25 mouse cellular contexts compared by ENCODE assay signal in the genomic region with DNA sequence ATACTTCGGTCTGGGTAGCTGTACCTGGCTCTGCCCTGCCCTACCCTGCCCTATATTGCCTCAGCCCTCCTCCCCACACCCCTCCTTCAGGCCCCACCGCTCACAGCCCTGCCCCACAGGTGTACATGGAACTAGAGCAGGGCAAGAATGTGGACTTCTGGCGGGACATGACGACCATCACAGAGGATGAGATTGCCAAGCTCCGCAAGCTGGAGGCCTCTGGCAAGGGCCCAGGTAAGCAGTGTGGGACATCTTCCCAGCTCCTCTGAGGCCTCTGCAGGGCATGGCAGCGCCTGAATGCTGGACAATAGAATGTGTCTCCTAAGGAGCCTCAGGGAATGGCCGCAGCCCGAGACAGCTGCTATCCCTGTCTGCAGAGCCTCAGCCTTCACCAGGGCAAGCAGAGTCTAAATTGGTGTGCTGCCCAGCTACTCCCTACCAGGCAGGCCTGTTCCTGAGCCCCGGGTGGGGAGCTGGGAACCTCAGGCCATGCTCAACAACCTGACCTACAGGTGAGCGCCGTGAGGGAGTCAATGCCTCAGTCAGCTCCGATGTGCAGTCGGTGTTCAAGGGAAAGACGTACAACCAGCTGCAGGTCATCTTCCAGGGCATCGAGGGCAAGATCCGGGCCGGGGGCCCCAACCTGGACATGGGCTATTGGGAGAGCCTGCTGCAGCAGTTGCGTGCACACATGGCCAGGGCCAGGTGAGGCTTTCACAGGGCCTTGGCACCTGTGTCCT. TPM values are rescaled to one million over a fixed set of nuclear protein-coding genes. Genes with fewer than 3 reads are reported as not detected.
"Had no signal": no experiment of that assay in that cellular context is flagged by ENCODE, and none has a peak within 500 bp of the region (broad histone marks: within the 10 kb centered on the region; RNA-seq: fewer than 3 reads in every experiment).

No protein-coding gene starts in this region.

- H3K4me2 ChIP-seq: limb, embryonic 13.5 days; liver, embryonic 12.5 days; liver, embryonic 15.5 days; lung, embryonic 15.5 days; neural tube, embryonic 13.5 days had no signal

- H3K27me3 ChIP-seq: limb, embryonic 13.5 days; liver, embryonic 12.5 days; liver, embryonic 15.5 days; lung, embryonic 15.5 days; neural tube, embryonic 13.5 days had no signal

- H3K27ac ChIP-seq: kidney, postnatal 0 days; layer of hippocampus, adult 2 months; left cerebral cortex, adult 2 months; limb, embryonic 13.5 days; liver, embryonic 12.5 days; liver, embryonic 15.5 days; lung, embryonic 15.5 days; neural tube, embryonic 13.5 days; stomach, postnatal 0 days had no signal

- ATAC-seq: liver, embryonic 12.5 days had no signal

- H3K4me3 ChIP-seq: layer of hippocampus, adult 2 months; left cerebral cortex, adult 2 months; limb, embryonic 13.5 days; liver, embryonic 12.5 days; lung, embryonic 15.5 days; neural tube, embryonic 13.5 days had no signal

- DNase-seq: kidney, adult 2 months; layer of hippocampus, postnatal 36 days; left cerebral cortex, postnatal 4 days; liver; lung, adult 18-20 months; lung, postnatal 10 days; lung, postnatal 36 days; midbrain, embryonic 14.5 days; right cerebral cortex, adult 18-20 months; right cerebral cortex, postnatal 14 days; right cerebral cortex, postnatal 4 days; thymus, adult 2 months; thymus, postnatal 14 days; thymus, postnatal 4 days had no signal

- H3K9me3 ChIP-seq: limb, embryonic 13.5 days; liver, embryonic 12.5 days; liver, embryonic 15.5 days; lung, embryonic 15.5 days; neural tube, embryonic 13.5 days had no signal

- H3K9ac ChIP-seq: limb, embryonic 13.5 days; liver, embryonic 12.5 days; liver, embryonic 15.5 days; lung, embryonic 15.5 days; neural tube, embryonic 13.5 days had no signal

RNA-seq across cellular contexts. Expression of a gene that starts 19.1 kb away (rescaled TPM):
- polyA plus RNA-seq: liver, embryonic 12.5 days; liver, embryonic 15.5 days; midbrain, embryonic 14.5 days; midbrain, postnatal 0 days; neural tube, embryonic 13.5 days; stomach, embryonic 14.5 days had no signal
